Mouse (Mus musculus) lung, postnatal 14 days (tissue): ENCODE measurements at regions not wholly inside any gene's neighbourhood (a gene's known extent, or its start where the extent isn't known, plus 50 kb on each side); places are given as distances from the start of the nearest gene placed in this dataset.
"Not testable (repeated sequence)": the region's sequence is repeated elsewhere in the genome, so short reads cannot be mapped to it uniquely, and the experiment has no call there.

Source experiments
- DNase-seq: peaks from one replicate; pipeline ENCODE4 v3.0.0; 2021

- DNase-seq, result peak; percentile 12
These were observed 86.3 kb downstream of the Kcnk1 start for GRCm38 (mm10) chr8:126081279-126081678.

GRCm38 (mm10) chr8:126082827-126083226, 87.9 kb downstream of the Kcnk1 start:
- DNase-seq, result no peak

GRCm38 (mm10) chr8:126090772-126091171, 95.8 kb downstream of the Kcnk1 start:
- DNase-seq, result no peak

- DNase-seq, result no peak
These were observed 99.0 kb downstream of the Kcnk1 start for GRCm38 (mm10) chr8:126094005-126094404.

GRCm38 (mm10) chr8:126096056-126096455, 101.1 kb downstream of the Kcnk1 start:
- no peak for DNase-seq

- DNase-seq, result no peak
These were observed 101.7 kb downstream of the Kcnk1 start for GRCm38 (mm10) chr8:126096636-126097170.

- DNase-seq, result no peak
These were observed 103.9 kb downstream of the Kcnk1 start for GRCm38 (mm10) chr8:126098886-126099285.

- no peak for DNase-seq
These were observed 104.9 kb downstream of the Kcnk1 start for GRCm38 (mm10) chr8:126099889-126100288.

- no peak for DNase-seq
These were observed 110.1 kb downstream of the Kcnk1 start for GRCm38 (mm10) chr8:126105043-126105442.

GRCm38 (mm10) chr8:126126041-126126440, 131.1 kb downstream of the Kcnk1 start:
- DNase-seq, result no peak

GRCm38 (mm10) chr8:126132076-126132475, 137.1 kb downstream of the Kcnk1 start:
- DNase-seq, result peak; percentile 2

- not testable (repeated sequence) for DNase-seq
These were observed 137.9 kb downstream of the Kcnk1 start for GRCm38 (mm10) chr8:126132918-126133317.

GRCm38 (mm10) chr8:126135100-126135499, 140.1 kb downstream of the Kcnk1 start:
- no peak for DNase-seq

- DNase-seq, result peak; percentile 2
These were observed 140.6 kb downstream of the Kcnk1 start for GRCm38 (mm10) chr8:126135573-126135972.

GRCm38 (mm10) chr8:126136946-126137345, 142.0 kb downstream of the Kcnk1 start:
- no peak for DNase-seq

- DNase-seq, result no peak
These were observed 142.5 kb downstream of the Kcnk1 start for GRCm38 (mm10) chr8:126137452-126137851.

- DNase-seq, result peak; percentile 14
These were observed 143.9 kb downstream of the Kcnk1 start for GRCm38 (mm10) chr8:126138645-126139545.

- no peak for DNase-seq
These were observed 144.5 kb downstream of the Kcnk1 start for GRCm38 (mm10) chr8:126139546-126139870.

GRCm38 (mm10) chr8:126140998-126141397, 146.0 kb downstream of the Kcnk1 start:
- no peak for DNase-seq

- no peak for DNase-seq
These were observed 146.8 kb upstream of the Slc35f3 start for GRCm38 (mm10) chr8:126151527-126151926.

- no peak for DNase-seq
These were observed 144.4 kb upstream of the Slc35f3 start for GRCm38 (mm10) chr8:126153955-126154354.

- DNase-seq, result peak; percentile 51
These were observed 140.7 kb upstream of the Slc35f3 start for GRCm38 (mm10) chr8:126157452-126158185.

GRCm38 (mm10) chr8:126159485-126159884, 138.9 kb upstream of the Slc35f3 start:
- no peak for DNase-seq
